ENCODE assay signal across 9 mouse cellular contexts in genomic region chr12:16850431-16851375, GRCm38 (mm10). TPM values are rescaled to one million over a fixed set of nuclear protein-coding genes. Genes with fewer than 3 reads are reported as not detected.
DNase-seq lines count a peak whose midpoint lies in the region; ATAC-seq and TF ChIP-seq lines count a peak whose summit lies in the region.
"Had no signal": no experiment of that assay in that cellular context is flagged by ENCODE, and none has a peak within 500 bp of the region (broad histone marks: within the 10 kb centered on the region; RNA-seq: fewer than 3 reads in every experiment).

No protein-coding gene starts in this region.

- intact Hi-C loops in left cerebral cortex, adult 2 months (cut with DNase I): loop anchor here (2.0 kb wide), 3 partner anchors 14 to 54 kb away; partner anchors contain the start of gene Rock2

- no peaks in the 10 kb centered on the region for H3K27me3 ChIP-seq in heart, embryonic 13.5 days (replicated peaks)
- no peaks in the 10 kb centered on the region for H3K27me3 ChIP-seq in stomach, embryonic 16.5 days (ENCODE audit: control insufficient read depth, insufficient read depth, low read length)
- H3K27me3 ChIP-seq: limb, embryonic 12.5 days had no signal

- H3K4me3 ChIP-seq in left cerebral cortex, adult 2 months: no peak overlapping the region
- no peak overlapping the region for H3K4me3 ChIP-seq in cortical plate, adult 2 months (ENCODE audit: insufficient read depth, low read length)
- no peak overlapping the region for H3K4me3 ChIP-seq in heart, embryonic 13.5 days
- no peak overlapping the region for H3K4me3 ChIP-seq in stomach, embryonic 16.5 days (replicated peaks; ENCODE audit: low read length)
- H3K4me3 ChIP-seq: limb, embryonic 12.5 days had no signal

- H3K9me3 ChIP-seq in heart, embryonic 13.5 days: no peaks in the 10 kb centered on the region
- no peaks in the 10 kb centered on the region for H3K9me3 ChIP-seq in stomach, embryonic 16.5 days (replicated peaks; ENCODE audit: control insufficient read depth, low read length)
- H3K9me3 ChIP-seq: limb, embryonic 12.5 days had no signal

- no peak for TF ChIP-seq POLR2A in cortical plate, adult 2 months (IDR thresholded peaks at IDR 0.05; ENCODE audit: extremely low read depth, insufficient read depth, low read length)

- H3K36me3 ChIP-seq in heart, embryonic 13.5 days: no peaks in the 10 kb centered on the region
- no peaks in the 10 kb centered on the region for H3K36me3 ChIP-seq in stomach, embryonic 16.5 days (ENCODE audit: control insufficient read depth, insufficient read depth, low read length)
- H3K36me3 ChIP-seq: limb, embryonic 12.5 days had no signal

- ATAC-seq in heart, embryonic 13.5 days (ENCODE audit: extremely low read depth, insufficient number of reproducible peaks, low FRiP score, low TSS enrichment): peak; percentile 33; the same call in 1 of the 2 replicates
- peak; percentile 78; the same call in 1 of the 2 replicates for ATAC-seq in stomach, embryonic 16.5 days (ENCODE audit: insufficient read depth, low FRiP score)

- TF ChIP-seq CTCF in left cerebral cortex, adult 2 months (IDR thresholded peaks at IDR 0.05): peak; percentile 40
- 0 out of 2 replicates have a peak, but pooled peaks have one; percentile 21 for TF ChIP-seq CTCF in cortical plate, adult 2 months (IDR thresholded peaks at IDR 0.05; ENCODE audit: extremely low read depth, insufficient read depth, low read length)

- H3K27ac ChIP-seq in left cerebral cortex, adult 2 months: peak overlapping the region; percentile 89
- H3K27ac ChIP-seq in cortical plate, adult 2 months (ENCODE audit: insufficient read depth, low read length): peak overlapping the region; percentile 85
- H3K27ac ChIP-seq in heart, embryonic 13.5 days (replicated peaks): peak overlapping the region; percentile 49
- peak overlapping the region; percentile 42; the same call in 1 of the 2 replicates for H3K27ac ChIP-seq in stomach, embryonic 16.5 days (ENCODE audit: low read length)
- H3K27ac ChIP-seq: limb, embryonic 12.5 days had no signal

- H3K4me1 ChIP-seq in cortical plate, adult 2 months (ENCODE audit: control insufficient read depth, insufficient read depth, low read length): peaks cover 7% of the 10 kb centered on the region
- H3K4me1 ChIP-seq in heart, embryonic 13.5 days: peaks cover 29% of the 10 kb centered on the region
- H3K4me1 ChIP-seq in stomach, embryonic 16.5 days (ENCODE audit: control insufficient read depth, insufficient read depth, low read length): peaks cover 14% of the 10 kb centered on the region; the same call in 1 of the 2 replicates

- peak; percentile 50 to 66 for DNase-seq in left cerebral cortex, adult 2 months (ENCODE audit: extremely low spot score in 1 of 2, low spot score in 2 of 2)
- DNase-seq in left cerebral cortex, adult 11 months (ENCODE audit: low spot score): no peak
- peak; percentile 93 for DNase-seq in R1 (ENCODE audit: low read depth, low spot score)
- peak; percentile 76 to 78 for DNase-seq in layer of hippocampus, postnatal 36 days
- no peak for DNase-seq in thymus, postnatal 36 days

- H3K4me2 ChIP-seq in heart, embryonic 13.5 days: peak overlapping the region; percentile 27
- no peak overlapping the region for H3K4me2 ChIP-seq in stomach, embryonic 16.5 days (ENCODE audit: low read depth, low read length)
- H3K4me2 ChIP-seq: limb, embryonic 12.5 days had no signal

- 0 out of 2 replicates have a peak overlapping the region, but pooled peaks have one; percentile 52 for H3K9ac ChIP-seq in heart, embryonic 13.5 days
- 0 out of 2 replicates have a peak overlapping the region, but pooled peaks have one; percentile 7 for H3K9ac ChIP-seq in stomach, embryonic 16.5 days (ENCODE audit: low read length)
- H3K9ac ChIP-seq: limb, embryonic 12.5 days had no signal

- 37% methylated on average over 16 of the region's 16 CpGs for WGBS in heart, embryonic 13.5 days
- 45% methylated on average over 16 of the region's 16 CpGs for WGBS in stomach, embryonic 16.5 days

RNA-seq across cellular contexts. Expression of gene E2f6, which starts 39.9 kb away (rescaled TPM):
- total RNA-seq in left cerebral cortex, adult 2 months (2021): 10 to 100 TPM; 38.1 to 45.8 TPM
- polyA plus RNA-seq in cortical plate, adult 2 months (2012; rRNA removed): 38.3 and 40.1 TPM in 2 replicates
- 43.6 and 50.8 TPM in 2 replicates for polyA plus RNA-seq in heart, embryonic 13.5 days (2015; fragmentation: Nextera tagmentation; extraction: Ambion mirVana)
- total RNA-seq in layer of hippocampus, postnatal 36 days (2021): 10 to 100 TPM; 32.2 to 33.8 TPM
- polyA plus RNA-seq in stomach, embryonic 16.5 days (2015; fragmentation: Nextera tagmentation; extraction: Ambion mirVana): 26.5 and 27.9 TPM in 2 replicates

RNA-seq across cellular contexts. Expression of gene Rock2, which starts 44.0 kb away (rescaled TPM):
- total RNA-seq in left cerebral cortex, adult 2 months (2021): 100 to 1,000 TPM; 154 to 161 TPM
- polyA plus RNA-seq in cortical plate, adult 2 months (2012; rRNA removed): 48.3 and 49.0 TPM in 2 replicates
- 15.6 and 16.1 TPM in 2 replicates for polyA plus RNA-seq in heart, embryonic 13.5 days (2015; fragmentation: Nextera tagmentation; extraction: Ambion mirVana)
- 100 to 1,000 TPM; 136 to 137 TPM for total RNA-seq in layer of hippocampus, postnatal 36 days (2021)
- polyA plus RNA-seq in stomach, embryonic 16.5 days (2015; fragmentation: Nextera tagmentation; extraction: Ambion mirVana): 14.3 and 16.5 TPM in 2 replicates

RNA-seq across cellular contexts. Expression of gene Greb1, which starts 50.0 kb away (rescaled TPM):
- under 1 TPM; 0.96 to 0.97 TPM for total RNA-seq in left cerebral cortex, adult 2 months (2021)
- 0.48 and 0.49 TPM in 2 replicates for polyA plus RNA-seq in cortical plate, adult 2 months (2012; rRNA removed)
- polyA plus RNA-seq in heart, embryonic 13.5 days (2015; fragmentation: Nextera tagmentation; extraction: Ambion mirVana): 0.44 and 1.1 TPM in 2 replicates
- under 1 TPM; 0.61 to 0.72 TPM for total RNA-seq in layer of hippocampus, postnatal 36 days (2021)
- polyA plus RNA-seq in stomach, embryonic 16.5 days (2015; fragmentation: Nextera tagmentation; extraction: Ambion mirVana): 0.80 and 1.0 TPM in 2 replicates

Comparison
In these comparisons a context has a peak if more than half of its experiments do, and no peak if none do; other contexts are left out.
1. DNase-seq: peak in left cerebral cortex, adult 2 months (2 of 2), R1 (single experiment) and layer of hippocampus, postnatal 36 days (2 of 2); none in left cerebral cortex, adult 11 months (single experiment) and thymus, postnatal 36 days (0 of 2).
2. Peak in every context shown above with its lines, with median percentiles within 50 percentile points of each other: H3K27ac ChIP-seq.